Mouse (Mus musculus): ENCODE measurements around the gene Nanos3. TPM values are rescaled to one million over a fixed set of nuclear protein-coding genes. Genes with fewer than 3 reads are reported as not detected.

Nanos3 gene
- polyA plus RNA-seq, 1 experiment, result 2.3 TPM

DNA sequence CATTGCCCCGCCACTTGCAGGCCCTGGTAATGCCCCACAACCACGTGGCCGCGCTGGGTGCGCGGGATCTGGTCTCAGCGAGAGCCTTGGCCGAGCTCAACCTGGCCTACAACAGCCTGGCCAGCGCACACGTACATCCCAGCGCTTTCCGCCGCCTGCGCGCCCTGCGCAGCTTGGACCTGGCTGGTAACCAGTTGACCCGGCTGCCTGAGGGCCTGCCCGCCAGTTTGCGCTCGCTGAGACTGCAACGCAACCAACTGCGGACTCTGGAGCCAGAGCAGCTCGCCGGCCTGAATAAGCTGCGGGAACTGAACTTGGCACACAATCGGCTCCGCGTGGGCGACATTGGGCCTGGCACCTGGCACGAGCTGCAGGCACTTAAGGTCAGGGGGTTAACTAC, 54.2 kb downstream of the Nanos3 start:
- peak; percentile 82 to 84 for DNase-seq

DNA sequence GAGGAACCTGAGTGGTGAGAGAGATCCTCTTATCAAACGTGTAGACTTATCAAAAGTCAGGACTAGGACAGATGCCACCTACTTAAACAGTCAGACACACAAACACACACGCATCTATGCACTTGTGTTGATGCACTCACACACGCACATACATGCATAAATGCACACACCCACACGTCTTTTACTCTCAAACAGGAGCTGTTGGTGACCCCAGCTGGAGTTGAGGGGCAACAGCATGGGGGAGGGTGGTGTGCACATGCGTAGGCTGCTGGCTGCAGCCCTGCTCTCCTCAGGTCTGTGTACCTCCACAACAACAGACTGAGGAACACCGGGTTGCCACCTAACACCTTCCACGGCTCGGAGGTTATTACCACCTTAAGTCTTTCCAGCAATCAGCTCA, 56.7 kb downstream of the Nanos3 start:
- Histone ChIP-seq H3K27me3 (ENCODE audit: control insufficient read depth, insufficient read depth, low read length) (no peaks in the 10 kb centered on the region), H3K4me1 (ENCODE audit: control insufficient read depth, insufficient read depth, low read length) (peaks cover 11% of the 10 kb centered on the region), H3K4me3 (replicated peaks; ENCODE audit: insufficient read depth, low read depth, low read length) (no peak overlapping the region), H3K27ac (ENCODE audit: insufficient read depth, low read length) (no peak overlapping the region)
- 68% methylated on average over 8 of the region's 8 CpGs for WGBS
- DNase-seq, result no peak
- TF ChIP-seq CTCF (IDR thresholded peaks at IDR 0.05; ENCODE audit: borderline replicate concordance, insufficient read depth, low read depth, low read length), result no peak
- no peak for TF ChIP-seq POLR2A (IDR thresholded peaks at IDR 0.05; ENCODE audit: borderline replicate concordance, insufficient read depth, low read length)

More for the DNA sequence above, 54.2 kb downstream of the Nanos3 start:
- 7% methylated on average over 30 of the region's 30 CpGs for WGBS
- Histone ChIP-seq H3K27ac (ENCODE audit: insufficient read depth, low read length) (peak overlapping the region; percentile 1), H3K27me3 (ENCODE audit: control insufficient read depth, insufficient read depth, low read length) (no peaks in the 10 kb centered on the region), H3K4me3 (replicated peaks; ENCODE audit: insufficient read depth, low read depth, low read length) (no peak overlapping the region), H3K4me1 (ENCODE audit: control insufficient read depth, insufficient read depth, low read length) (peaks cover 11% of the 10 kb centered on the region)
- TF ChIP-seq CTCF (IDR thresholded peaks at IDR 0.05; ENCODE audit: borderline replicate concordance, insufficient read depth, low read depth, low read length) (no peak), POLR2A (IDR thresholded peaks at IDR 0.05; ENCODE audit: borderline replicate concordance, insufficient read depth, low read length) (peak; percentile 28; the same call in 1 of the 2 replicates)

DNA sequence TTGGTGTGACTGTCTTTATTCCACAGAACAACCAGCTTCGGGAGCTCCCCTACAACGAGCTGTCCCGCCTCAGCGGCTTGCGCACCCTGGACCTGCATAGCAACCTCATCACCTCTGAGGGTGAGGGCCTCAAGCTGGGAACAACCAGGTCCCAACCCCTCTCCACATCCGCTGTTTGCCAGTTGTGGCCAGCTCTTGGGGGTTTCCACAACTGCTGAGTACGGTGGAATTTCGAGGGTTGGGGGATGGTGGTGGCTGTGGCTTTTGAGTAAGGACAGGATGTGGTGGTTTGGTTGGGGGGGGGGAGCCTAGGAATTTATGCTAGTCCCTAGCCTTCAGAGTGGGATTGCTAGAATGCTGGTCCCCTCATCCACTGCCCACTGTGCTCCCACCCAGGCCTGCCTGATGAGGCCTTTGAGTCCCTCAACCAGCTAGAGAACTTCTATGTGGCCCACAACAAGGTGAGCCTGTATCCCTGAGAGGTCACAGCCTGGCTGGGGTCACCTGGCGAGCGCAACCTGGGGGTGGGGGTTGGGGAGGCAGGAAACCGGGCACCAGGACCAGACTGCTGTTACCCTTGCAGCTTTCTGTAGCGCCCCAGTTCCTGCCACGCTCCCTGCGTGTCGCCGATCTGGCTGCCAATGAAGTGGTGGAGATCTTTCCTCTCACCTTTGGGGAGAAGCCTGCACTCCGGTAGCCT, 57.7 kb downstream of the Nanos3 start:
- H3K4me1 ChIP-seq (ENCODE audit: control insufficient read depth, insufficient read depth, low read length), result peaks cover 11% of the 10 kb centered on the region
- H3K27ac ChIP-seq (ENCODE audit: insufficient read depth, low read length), result no peak overlapping the region
- no peak for DNase-seq
- no peaks in the 10 kb centered on the region for H3K27me3 ChIP-seq (ENCODE audit: control insufficient read depth, insufficient read depth, low read length)
- 83% methylated on average over 17 of the region's 17 CpGs for WGBS
- TF ChIP-seq POLR2A (IDR thresholded peaks at IDR 0.05; ENCODE audit: borderline replicate concordance, insufficient read depth, low read length), result no peak
- TF ChIP-seq CTCF (IDR thresholded peaks at IDR 0.05; ENCODE audit: borderline replicate concordance, insufficient read depth, low read depth, low read length), result no peak
- no peak overlapping the region for H3K4me3 ChIP-seq (replicated peaks; ENCODE audit: insufficient read depth, low read depth, low read length)

DNA sequence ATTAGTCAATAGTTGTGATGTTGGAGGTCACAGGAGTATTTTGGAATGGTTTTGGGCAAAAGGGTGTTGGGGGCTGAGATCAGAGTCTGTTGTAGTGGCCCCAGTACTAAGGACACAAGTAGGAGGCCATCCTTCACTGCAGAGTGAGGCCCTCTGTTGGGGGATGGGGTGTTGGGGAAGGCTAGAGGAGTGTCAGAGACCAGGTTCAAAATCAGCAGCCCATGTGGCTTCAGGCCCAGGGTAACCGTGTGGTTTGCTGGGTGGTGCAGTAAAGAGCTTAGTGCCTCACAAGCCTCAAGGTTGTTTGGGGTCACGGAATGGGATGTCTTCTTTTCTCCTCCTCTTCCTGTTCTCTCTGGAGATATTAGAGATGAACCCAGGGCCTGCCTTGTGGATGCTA, 58.3 kb downstream of the Nanos3 start:
- 96% methylated on average over 2 of the region's 2 CpGs for WGBS
- Histone ChIP-seq H3K4me3 (replicated peaks; ENCODE audit: insufficient read depth, low read depth, low read length) (no peak overlapping the region), H3K4me1 (ENCODE audit: control insufficient read depth, insufficient read depth, low read length) (peaks cover 11% of the 10 kb centered on the region), H3K27me3 (ENCODE audit: control insufficient read depth, insufficient read depth, low read length) (no peaks in the 10 kb centered on the region), H3K27ac (ENCODE audit: insufficient read depth, low read length) (no peak overlapping the region)
- no peak for DNase-seq
- TF ChIP-seq CTCF (IDR thresholded peaks at IDR 0.05; ENCODE audit: borderline replicate concordance, insufficient read depth, low read depth, low read length) (no peak), POLR2A (IDR thresholded peaks at IDR 0.05; ENCODE audit: borderline replicate concordance, insufficient read depth, low read length) (no peak)

DNA sequence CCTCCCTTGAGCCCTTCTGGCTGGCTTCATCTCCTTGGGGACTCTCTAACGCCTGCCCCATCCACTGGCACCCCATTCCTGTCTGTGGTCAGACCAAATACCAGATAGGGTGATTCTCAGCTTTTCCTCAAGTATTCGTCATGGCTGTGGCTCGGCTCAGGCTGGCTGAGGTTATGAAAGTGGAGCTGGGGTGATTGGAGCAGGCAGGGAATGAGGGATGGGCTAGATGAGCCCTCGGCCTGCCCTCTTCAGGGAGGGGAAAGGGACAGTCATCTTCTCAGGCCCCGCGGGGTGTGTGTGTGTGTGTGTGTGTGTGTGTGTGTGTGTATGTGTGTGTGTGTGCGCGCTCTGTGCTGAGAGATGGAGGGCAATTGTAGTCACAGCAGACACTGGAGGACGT, 59.4 kb downstream of the Nanos3 start, which contains the start of gene Podnl1:
Gene Podnl1 (plus strand): TSS at position 334 of the 400 bp plus-strand sequence.
- no peak within 1 kb of the TSS for H3K27ac ChIP-seq (ENCODE audit: insufficient read depth, low read length)
- no peak for DNase-seq
- WGBS, result 67% methylated on average over 9 of the region's 9 CpGs
- H3K4me3 ChIP-seq (replicated peaks; ENCODE audit: insufficient read depth, low read depth, low read length), result no peak within 1 kb of the TSS
- H3K27me3 ChIP-seq (ENCODE audit: control insufficient read depth, insufficient read depth, low read length), result no peaks in the 10 kb centered on the region
- TF ChIP-seq POLR2A (IDR thresholded peaks at IDR 0.05; ENCODE audit: borderline replicate concordance, insufficient read depth, low read length) (no peak), CTCF (IDR thresholded peaks at IDR 0.05; ENCODE audit: borderline replicate concordance, insufficient read depth, low read depth, low read length) (no peak)
- peaks cover 4% of the 10 kb centered on the region; the same call in 1 of the 2 replicates for H3K4me1 ChIP-seq (ENCODE audit: control insufficient read depth, insufficient read depth, low read length)

Other genes starting within 250 kb of the Nanos3 start
- 0.56 and 0.74 TPM in 2 replicates for gene Gm10644, start 230.0 kb downstream of the Nanos3 start, polyA plus RNA-seq (2012; rRNA removed)
- gene Asf1b, start 229.7 kb downstream of the Nanos3 start, polyA plus RNA-seq (2012; rRNA removed), result 2.0 and 2.5 TPM in 2 replicates
- gene Prkaca, start 212.2 kb downstream of the Nanos3 start, polyA plus RNA-seq (2012; rRNA removed), result 235 and 256 TPM in 2 replicates
- gene Samd1, start 187.5 kb downstream of the Nanos3 start, polyA plus RNA-seq (2012; rRNA removed), result 50.5 and 55.1 TPM in 2 replicates
- 0.11 and 0.14 TPM in 2 replicates for gene 1700067K01Rik, start 183.7 kb downstream of the Nanos3 start, polyA plus RNA-seq (2012; rRNA removed)
- gene 2210011C24Rik, start 173.0 kb downstream of the Nanos3 start, polyA plus RNA-seq (2012; rRNA removed), result 4.6 and 7.8 TPM in 2 replicates
- 2.8 and 4.1 TPM in 2 replicates for gene Palm3, start 163.7 kb downstream of the Nanos3 start, polyA plus RNA-seq (2012; rRNA removed)
- 0.17 and 0.21 TPM in 2 replicates for gene Il27ra, start 142.6 kb downstream of the Nanos3 start, polyA plus RNA-seq (2012; rRNA removed)
- 2.6 and 7.4 TPM in 2 replicates for gene Rln3, start 140.2 kb downstream of the Nanos3 start, polyA plus RNA-seq (2012; rRNA removed)
- 2.0 and 2.1 TPM in 2 replicates for gene Gm10643, start 120.1 kb downstream of the Nanos3 start, polyA plus RNA-seq (2012; rRNA removed)
- gene Rfx1, start 118.4 kb downstream of the Nanos3 start, polyA plus RNA-seq (2012; rRNA removed), result 27.2 and 27.8 TPM in 2 replicates
- gene Dcaf15, start 80.4 kb downstream of the Nanos3 start, polyA plus RNA-seq (2012; rRNA removed), result 39.0 and 44.7 TPM in 2 replicates
- 0.14 and 0.20 TPM in 2 replicates for gene Podnl1, start 59.2 kb downstream of the Nanos3 start, polyA plus RNA-seq (2012; rRNA removed)
- gene Cc2d1a, start 37.3 kb downstream of the Nanos3 start, polyA plus RNA-seq (2012; rRNA removed), result 40.4 and 45.1 TPM in 2 replicates
- gene 4930432K21Rik, start 37.2 kb downstream of the Nanos3 start, polyA plus RNA-seq (2012; rRNA removed), result 2.7 and 3.2 TPM in 2 replicates
- gene Zswim4, start 51.8 kb upstream of the Nanos3 start, polyA plus RNA-seq (2012; rRNA removed), result 14.0 TPM in 2 replicates
- 210 and 226 TPM in 2 replicates for gene D8Ertd738e, start 64.5 kb upstream of the Nanos3 start, polyA plus RNA-seq (2012; rRNA removed)
- gene Mri1, start 72.1 kb upstream of the Nanos3 start, polyA plus RNA-seq (2012; rRNA removed), result 32.9 and 35.5 TPM in 2 replicates
- gene Ccdc130, start 85.2 kb upstream of the Nanos3 start, polyA plus RNA-seq (2012; rRNA removed), result 39.1 and 43.1 TPM in 2 replicates
- 220 and 260 TPM in 2 replicates for gene Cacna1a, start 203.2 kb upstream of the Nanos3 start, polyA plus RNA-seq (2012; rRNA removed)